Mouse (Mus musculus) heart, postnatal 14 days (tissue): ENCODE measurements around the gene Apobec1. TPM values are rescaled to one million over a fixed set of nuclear protein-coding genes. Genes with fewer than 3 reads are reported as not detected.
"Not testable (repeated sequence)": the region's sequence is repeated elsewhere in the genome, so short reads cannot be mapped to it uniquely, and the experiment has no call there.

Source experiments
- DNase-seq, 2 experiments: peaks; one replicate each; pipeline ENCODE4 v3.0.0; 2021 to 2022
- intact Hi-C: fragments of 180-260 bp; cut with DNase I; formaldehyde crosslinking; loops from one replicate; pipeline ENCODE4 v1.15.1; 2025
- total RNA-seq, 2 experiments: library from RNA; stranded (reverse); gene quantifications; 2 replicates each; pipeline ENCODE4 v1.2.3; 2021

The Apobec1 gene
- total RNA-seq, 2 experiments from 2014 or later, result 3.9 to 4.8 TPM

DNA sequence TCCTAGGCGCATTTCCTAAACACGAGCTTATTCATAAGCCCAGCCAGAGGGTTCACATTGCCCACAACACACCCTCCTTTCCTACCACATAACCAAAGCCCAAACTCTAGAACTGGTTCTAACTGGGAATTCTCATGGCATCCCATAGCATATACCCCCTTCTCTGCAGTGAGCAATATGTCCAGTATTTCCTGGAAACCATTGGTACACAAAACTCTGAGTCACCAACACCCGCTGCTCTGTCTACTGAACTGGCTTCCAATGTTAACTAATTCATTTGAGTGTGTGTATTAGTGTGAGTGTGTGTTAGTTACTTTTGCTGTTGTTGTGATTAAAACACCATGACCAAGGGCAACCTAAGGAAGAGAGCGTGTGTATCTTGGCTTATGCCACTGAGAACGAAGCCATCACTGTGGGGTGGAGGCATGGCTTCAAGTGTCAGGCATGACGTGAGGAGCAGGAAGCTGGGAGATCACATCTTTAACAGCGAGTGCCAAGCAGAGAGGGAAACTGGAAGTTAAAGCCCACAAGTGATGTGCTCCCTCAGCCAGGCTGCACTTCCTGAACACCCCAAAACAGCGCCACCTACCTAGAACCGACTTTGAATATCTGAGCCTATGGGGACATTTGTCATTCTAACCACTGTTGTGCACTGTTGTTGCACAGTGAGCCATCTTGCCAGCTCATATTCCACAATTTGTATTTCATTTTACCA is 37.0 kb downstream of the Apobec1 start:
- intact Hi-C loops, result no loop called here
- DNase-seq, result no peak

DNA sequence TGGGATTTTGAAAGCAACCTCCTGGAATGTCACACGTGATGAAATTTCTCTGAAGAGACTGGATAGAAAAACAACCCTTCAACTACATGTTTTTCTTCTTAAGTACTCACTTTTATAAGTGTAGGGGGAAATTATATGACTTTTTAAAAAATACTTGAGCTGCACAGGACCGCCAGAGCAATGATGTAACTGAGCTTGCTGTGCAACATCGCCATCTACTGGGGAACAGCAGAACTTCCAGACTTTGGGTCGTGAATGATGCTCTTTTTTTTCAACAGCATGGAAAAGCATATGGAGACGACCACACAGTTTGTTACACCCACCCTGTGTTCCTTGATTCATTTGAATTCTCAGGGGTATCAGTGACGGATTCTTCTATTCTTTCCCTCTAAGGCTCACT is 39.8 kb downstream of the Apobec1 start:
- intact Hi-C loops, result loop anchor here (1.0 kb wide), 1 partner anchor 160 kb away; no protein-coding TSS in a partner anchor
- peak; percentile 57 to 69 for DNase-seq

DNA sequence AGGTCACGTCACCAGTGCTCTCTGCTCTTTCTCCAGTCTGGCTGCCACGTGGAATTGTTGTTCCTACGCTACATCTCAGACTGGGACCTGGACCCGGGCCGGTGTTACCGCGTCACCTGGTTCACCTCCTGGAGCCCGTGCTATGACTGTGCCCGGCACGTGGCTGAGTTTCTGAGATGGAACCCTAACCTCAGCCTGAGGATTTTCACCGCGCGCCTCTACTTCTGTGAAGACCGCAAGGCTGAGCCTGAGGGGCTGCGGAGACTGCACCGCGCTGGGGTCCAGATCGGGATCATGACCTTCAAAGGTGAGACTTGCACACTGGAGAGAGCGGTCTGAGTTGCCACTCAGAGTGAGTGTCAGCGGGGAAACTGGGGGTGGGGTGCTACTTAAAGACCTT is 41.2 kb downstream of the Apobec1 start:
- no peak for DNase-seq

DNA sequence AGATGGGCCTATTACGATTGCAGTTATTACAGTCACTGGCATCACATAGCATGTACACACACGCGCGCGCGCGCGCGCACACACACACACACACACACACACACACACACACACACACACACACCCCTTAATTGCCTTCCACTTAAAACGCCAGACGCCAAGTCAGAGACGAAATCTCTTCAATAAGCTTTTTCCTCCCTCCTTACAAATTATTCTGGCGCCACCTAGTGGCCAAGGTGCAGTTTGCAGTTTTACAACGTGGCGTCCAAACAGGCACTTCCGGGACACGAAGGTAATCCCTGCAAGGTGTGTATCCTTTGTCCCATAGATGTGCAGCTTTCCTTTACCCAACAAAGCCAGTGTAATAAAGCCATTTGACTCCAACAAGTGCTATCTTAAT is 41.8 kb downstream of the Apobec1 start:
- DNase-seq, result peak; percentile 71 to 81
- intact Hi-C loops, result loop anchor here (2.0 kb wide), 1 partner anchor 66 kb away; no protein-coding TSS in a partner anchor

More for the DNA sequence above, 41.2 kb downstream of the Apobec1 start:
- intact Hi-C loops, result loop anchor here (2.0 kb wide), 1 partner anchor 66 kb away; no protein-coding TSS in a partner anchor

DNA sequence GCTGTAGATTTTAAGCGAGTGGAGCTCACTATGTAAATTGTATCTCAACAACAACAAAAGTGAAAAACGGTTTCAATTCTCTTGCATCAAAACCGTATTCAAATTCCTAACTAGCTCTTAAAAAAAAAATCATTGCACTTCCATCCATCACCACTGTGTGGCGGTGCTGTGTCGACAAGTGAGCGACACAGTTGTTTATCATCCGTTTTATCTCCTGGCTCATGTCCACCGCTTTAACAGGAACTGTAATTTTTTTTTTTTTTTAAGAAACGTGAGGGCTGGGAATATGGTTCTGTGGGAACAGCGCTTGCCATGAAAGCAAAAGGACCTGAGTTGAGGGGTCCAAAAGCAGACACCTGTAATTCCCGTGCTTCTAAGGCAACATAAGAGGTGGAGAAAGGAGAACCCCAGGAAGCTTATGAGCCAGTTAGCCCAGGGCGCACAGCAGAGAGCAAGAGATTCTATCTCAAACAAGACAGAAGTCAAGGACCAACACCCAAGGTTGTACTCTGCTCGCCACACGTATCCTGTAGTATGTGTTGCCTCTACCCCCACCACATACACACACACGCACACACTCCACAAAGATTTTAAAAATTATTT is 45.2 kb downstream of the Apobec1 start:
- intact Hi-C loops, result no loop called here
- peak; percentile 60 to 77 for DNase-seq

DNA sequence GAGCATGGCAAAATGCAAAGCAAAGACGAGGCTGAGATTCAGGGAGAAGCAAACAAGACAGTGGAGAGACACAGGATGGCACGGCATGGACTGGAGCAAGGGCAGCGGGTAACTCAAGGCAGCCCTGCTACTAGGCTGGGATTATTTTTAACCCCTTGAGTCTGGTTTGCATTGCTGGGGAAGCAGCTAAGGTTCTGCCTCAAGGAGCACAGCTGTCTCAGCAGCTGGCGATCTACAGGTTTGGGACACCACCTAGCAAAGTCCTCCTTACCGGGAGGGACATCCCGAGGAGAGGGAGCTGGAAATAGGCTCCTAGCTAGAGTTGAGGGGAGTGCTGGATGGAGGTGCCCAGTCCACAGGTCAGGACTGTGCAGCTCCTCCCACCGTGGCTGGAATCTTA is 47.0 kb downstream of the Apobec1 start:
- intact Hi-C loops, result no loop called here
- DNase-seq, result no peak

DNA sequence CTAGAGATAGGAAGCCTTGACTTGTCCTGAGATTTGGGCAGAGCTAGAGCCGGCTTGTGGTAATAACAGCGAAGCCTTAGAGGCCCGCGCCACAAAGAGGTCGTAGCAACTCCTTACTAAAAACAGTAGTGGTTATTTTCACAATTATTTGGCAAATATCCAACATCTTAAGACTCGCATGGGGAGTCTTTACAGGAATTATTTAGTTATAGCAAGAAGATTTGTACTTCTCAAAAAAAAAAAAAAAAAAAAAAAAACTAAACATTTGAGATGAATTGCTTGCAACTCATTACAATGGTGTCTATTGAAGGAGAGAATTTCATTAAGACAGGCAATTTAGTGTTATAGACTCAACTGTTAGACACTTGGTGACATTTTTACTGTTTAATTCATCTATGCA is 48.1 kb downstream of the Apobec1 start:
- DNase-seq, result no peak

DNA sequence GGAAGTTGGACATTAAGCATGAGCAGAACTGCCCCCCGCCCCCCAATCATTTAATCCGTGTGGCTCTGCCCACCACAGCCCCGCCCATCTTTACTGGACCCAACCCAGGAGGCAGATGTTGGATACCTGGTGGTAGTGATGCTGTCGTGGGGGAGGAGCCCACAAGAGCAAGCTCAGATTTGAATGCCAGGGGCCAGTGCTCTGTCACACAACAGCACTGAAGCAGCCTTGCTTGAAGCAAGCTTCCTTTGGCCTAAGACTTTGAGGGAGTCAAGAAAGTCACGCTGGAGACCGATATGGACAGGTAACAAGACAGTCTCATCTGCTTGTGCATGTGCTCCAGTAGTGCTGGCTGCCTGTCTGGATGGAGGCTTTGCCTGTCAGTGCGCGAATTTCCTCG is 48.6 kb downstream of the Apobec1 start, which contains the start of gene Aicda:
Aicda (plus strand) TSS at position 196 of the 400 bp plus-strand sequence.
- intact Hi-C loops, result no loop called here

More for the DNA sequence above, 48.1 kb downstream of the Apobec1 start:
- intact Hi-C loops, result no loop called here

DNA sequence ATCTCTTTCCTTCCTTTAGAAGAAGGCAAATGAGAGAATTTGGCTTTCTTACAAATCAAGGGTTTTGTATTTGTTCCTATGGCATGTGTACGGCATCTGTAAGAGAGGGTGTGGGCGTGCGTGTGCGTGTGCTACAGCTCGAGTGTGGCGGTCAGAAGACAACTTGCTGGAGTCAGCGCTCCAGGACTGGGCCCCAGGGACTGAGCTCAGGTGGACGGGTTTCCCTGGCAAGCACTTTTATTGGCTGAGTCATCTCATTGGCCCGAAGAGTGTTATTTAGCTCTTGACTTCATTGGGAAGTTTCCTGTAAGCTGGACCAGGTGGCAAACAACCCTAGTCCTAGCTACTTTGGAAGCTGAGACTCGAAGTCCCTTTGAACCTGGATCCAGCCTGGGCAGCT is 56.3 kb downstream of the Apobec1 start:
- intact Hi-C loops, result no loop called here
- DNase-seq, result no peak

More for the DNA sequence above, 48.6 kb downstream of the Apobec1 start, which contains the start of gene Aicda:
- DNase-seq, result no peak

DNA sequence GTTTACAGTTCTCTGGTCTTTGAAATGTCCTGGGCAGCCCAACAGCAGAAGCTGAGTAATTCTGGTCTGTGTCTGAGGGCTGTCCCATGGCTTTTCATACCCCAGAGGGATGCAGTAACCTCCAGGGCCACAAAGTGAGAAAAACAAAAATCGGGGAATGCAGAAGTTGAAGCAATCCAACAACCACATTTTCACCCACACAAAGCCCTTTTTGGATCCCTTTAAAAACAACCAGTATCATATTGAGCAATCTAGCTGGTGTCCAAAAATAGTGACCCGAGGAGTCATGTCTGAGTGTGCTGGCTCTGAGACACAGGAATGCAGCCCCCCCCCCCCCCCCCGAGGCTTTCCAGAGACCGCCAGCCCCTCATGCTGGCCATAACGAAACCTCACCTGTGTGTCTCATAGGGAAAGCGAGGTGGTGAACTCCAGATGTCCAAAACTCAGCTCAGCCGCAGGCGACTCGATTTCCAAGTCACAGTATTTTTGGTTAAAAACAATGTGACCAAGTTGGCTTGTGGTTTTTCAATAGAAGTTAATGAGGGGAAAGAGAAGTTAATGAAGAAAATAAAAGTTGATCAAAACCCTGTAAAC is 56.9 kb downstream of the Apobec1 start:
- no peak for DNase-seq
- intact Hi-C loops, result no loop called here

DNA sequence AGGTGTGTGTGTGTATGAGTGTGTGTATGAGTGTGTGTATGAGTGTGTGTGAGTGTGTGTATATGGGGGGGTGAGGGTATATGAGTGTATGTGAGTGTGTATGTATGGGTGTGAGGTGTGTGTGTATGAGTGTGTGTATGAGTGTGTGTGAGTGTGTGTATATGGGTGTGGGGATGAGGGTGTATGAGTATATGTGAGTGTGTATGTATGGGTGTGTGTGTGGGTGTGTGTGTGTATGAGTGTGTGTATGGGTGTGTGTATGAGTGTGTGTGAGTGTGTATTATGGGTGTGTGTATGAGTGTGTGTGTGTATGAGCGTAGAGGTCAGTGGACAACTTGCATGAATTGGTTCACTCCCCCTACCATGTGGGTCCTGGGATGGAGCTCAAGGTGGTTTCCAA is 57.6 kb downstream of the Apobec1 start:
- intact Hi-C loops, result no loop called here
- no peak for DNase-seq

DNA sequence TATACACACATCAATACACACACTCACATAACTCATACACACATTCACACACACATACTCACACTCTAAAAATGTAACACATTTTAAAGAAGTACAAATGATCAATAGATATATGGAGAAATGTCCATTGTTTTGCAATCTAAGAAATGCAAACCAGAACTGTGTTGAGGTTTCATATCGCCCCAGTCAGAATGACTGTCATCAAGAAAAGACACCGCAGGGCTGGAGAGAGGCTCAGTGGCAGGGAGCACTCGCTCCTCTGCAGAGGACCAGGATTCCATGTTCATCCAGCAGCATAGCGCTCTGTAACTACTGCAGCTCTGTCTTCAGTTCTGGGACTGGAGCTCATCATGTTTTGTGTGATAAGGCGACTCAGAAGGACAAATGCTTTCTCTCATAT is 58.7 kb downstream of the Apobec1 start:
- no peak for DNase-seq
- intact Hi-C loops, result no loop called here

DNA sequence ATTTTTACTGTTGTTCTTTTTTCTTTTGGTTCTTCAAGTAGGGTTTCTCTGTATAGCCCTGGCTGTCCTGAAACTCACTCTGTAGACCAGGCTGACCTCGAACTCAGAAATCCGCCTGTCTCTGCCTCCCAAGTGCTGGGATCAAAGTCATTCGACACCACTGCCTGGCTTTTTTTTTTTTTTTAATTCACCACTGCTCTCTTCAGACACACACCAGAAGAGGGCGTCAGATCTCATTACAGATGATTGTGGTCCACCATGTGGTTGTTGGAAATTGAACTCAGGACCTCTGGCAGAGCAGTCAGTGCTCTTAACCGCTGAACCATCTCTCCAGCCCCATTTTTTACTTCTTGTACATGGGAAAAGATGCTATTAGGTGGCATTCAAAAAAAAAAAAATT is 59.8 kb downstream of the Apobec1 start:
- DNase-seq, intact Hi-C loops: not testable (repeated sequence)

DNA sequence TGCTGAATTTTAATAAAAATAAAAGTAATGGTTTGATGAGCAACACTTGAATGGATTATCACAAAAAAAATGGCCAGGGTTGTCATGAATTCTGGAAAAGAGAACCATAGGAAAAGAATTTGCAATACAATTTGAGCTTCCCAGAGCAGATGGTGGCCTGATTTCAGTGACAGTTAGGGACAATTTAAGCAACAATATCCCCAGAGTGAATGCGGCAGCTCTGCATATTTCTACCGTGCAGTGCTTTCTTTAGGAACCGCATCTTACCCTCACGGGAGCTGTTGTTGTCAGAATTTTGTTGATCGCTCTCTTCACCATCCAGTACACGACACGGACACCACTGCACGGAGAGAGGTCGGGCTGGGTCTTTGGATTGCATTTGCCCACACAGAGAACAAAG is 62.7 kb downstream of the Apobec1 start:
- no peak for DNase-seq
- intact Hi-C loops, result no loop called here

DNA sequence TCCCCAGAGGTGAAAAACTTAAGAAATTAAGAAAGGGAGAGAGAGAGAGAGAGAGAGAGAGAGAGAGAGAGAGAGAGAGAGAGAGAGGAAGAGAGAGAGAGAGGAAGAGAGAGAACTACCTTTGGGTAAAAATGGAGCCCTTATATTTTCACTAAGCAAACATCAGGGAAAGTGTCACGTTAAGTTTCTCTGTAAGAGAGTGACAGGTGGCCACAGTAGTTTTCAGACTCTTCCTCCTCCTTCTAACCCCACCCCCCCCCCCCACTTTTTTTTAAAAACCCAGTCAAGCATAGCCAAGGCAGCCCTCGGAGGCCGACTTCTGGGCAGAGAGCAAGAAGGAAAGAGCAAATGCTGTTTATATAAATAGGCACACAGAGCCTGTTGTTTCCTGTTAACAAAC is 68.2 kb downstream of the Apobec1 start:
- no peak for DNase-seq
- intact Hi-C loops, result no loop called here

DNA sequence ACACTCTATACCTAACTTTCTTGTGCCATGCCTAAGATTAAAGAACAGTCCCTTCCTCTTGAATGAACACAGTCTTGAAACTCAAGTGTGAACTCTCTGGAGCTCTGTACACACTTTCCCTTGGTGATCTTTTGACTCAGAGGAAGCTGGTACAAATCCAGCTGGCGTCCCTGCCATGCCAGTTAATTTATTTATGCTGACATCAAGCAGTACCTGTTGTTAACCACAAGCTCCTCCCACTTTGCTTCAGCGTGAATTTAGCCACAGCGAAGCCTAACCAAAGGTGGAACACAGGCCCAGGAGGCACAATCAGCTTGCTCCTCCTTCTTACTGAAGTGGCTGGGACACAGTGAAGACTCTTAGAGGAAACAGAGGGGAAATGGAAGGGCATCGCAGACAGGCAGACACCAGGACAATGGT is 69.4 kb downstream of the Apobec1 start:
- DNase-seq, result peak in 1 of 2 experiments; percentile 5
- intact Hi-C loops, result no loop called here

DNA sequence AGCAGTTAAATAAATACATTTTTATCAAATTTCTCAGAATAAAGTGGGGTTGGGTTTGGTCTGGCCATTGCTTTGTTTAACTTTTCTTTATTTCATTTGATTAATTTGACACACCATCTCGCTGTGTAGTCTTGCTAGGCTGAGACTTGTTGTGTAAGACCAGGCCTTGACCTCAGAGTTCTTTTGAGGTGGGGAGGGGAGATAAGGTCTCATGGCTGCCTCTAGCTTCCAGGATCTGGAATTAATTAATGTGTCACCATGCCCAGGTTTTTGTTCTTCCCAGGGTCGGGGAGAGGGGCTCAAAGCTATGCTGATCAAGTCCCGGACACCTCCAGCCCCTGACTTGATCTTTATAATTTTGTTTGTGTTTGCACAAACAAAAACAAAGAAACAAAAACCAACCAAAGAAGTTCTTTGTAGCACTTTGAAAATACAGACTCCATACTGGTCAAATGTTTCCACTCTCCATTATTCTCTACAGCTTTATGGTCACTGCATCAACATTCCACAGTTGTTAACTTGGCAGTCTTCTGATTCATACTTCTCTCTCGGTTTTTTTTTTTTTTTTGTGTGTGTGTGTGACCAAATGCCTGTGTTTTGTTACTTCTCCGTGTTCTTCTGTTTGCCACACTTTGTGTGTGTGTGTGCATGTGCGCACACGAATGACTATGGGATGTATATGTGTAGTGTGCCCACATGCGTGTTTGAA is 70.6 kb downstream of the Apobec1 start:
- no peak for DNase-seq
- intact Hi-C loops, result no loop called here

DNA sequence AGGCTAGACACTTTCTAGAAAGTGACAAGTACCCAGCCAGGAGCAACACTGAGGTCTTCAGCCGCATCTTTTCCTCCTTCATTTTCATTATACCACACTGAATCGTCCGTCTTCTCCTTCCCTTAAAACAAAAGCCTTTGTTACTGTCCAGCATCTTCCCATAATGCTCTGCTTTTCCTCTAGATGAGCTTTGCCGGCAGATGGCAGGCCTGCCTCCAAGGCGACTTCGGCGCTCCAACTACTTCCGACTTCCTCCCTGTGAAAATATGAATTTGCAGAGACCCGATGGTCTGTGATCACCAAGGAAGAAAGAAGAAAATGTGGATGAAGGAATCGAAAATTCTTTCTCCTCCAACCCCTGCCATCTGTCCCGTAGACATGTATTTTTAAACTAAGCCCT is 74.1 kb downstream of the Apobec1 start:
- intact Hi-C loops, result no loop called here
- DNase-seq, result no peak
